Mouse (Mus musculus) ZHBTc4 (cell line): ENCODE data around the gene Hoxb8.

ENCODE experiments used
- DNase-seq: peaks from one replicate; pipeline ENCODE4 v3.0.0-alpha.2; 2011; ENCODE audit warnings: low read depth, low spot score

The Hoxb8 gene

GRCm38 (mm10) chr11:96285771-96286738 is 4.3 kb downstream of the Hoxb8 start, which contains the start of gene Hoxb7:
TSS of gene Hoxb7 (plus strand) at chr11:96286623.
- peak; percentile 51 for DNase-seq

GRCm38 (mm10) chr11:96286739-96287385 is 5.2 kb downstream of the Hoxb8 start:
- DNase-seq: peak; percentile 61

GRCm38 (mm10) chr11:96287411-96287810 is 5.7 kb downstream of the Hoxb8 start:
- DNase-seq: no peak

- no peak for DNase-seq
Measured at GRCm38 (mm10) chr11:96288455-96289221, 6.9 kb downstream of the Hoxb8 start.

GRCm38 (mm10) chr11:96289293-96289692 is 7.6 kb downstream of the Hoxb8 start:
- no peak for DNase-seq

GRCm38 (mm10) chr11:96289837-96290236 is 8.1 kb downstream of the Hoxb8 start:
- DNase-seq: no peak

GRCm38 (mm10) chr11:96290705-96291355 is 9.1 kb downstream of the Hoxb8 start:
- no peak for DNase-seq

- no peak for DNase-seq
Measured at GRCm38 (mm10) chr11:96291681-96292564, 10.2 kb downstream of the Hoxb8 start, which contains the start of gene Hoxb6. TSS of gene Hoxb6 (plus strand) at chr11:96292476.

- DNase-seq: peak; percentile 9
Measured at GRCm38 (mm10) chr11:96292565-96293301, 11.0 kb downstream of the Hoxb8 start.

GRCm38 (mm10) chr11:96293302-96293921 is 11.7 kb downstream of the Hoxb8 start:
- peak; percentile 9 for DNase-seq

- peak; percentile 92 for DNase-seq
Measured at GRCm38 (mm10) chr11:96294245-96295091, 12.8 kb downstream of the Hoxb8 start.

- no peak for DNase-seq
Measured at GRCm38 (mm10) chr11:96295092-96295835, 13.6 kb downstream of the Hoxb8 start.

GRCm38 (mm10) chr11:96296997-96297396 is 15.3 kb downstream of the Hoxb8 start:
- no peak for DNase-seq

- no peak for DNase-seq
Measured at GRCm38 (mm10) chr11:96297428-96297827, 15.7 kb downstream of the Hoxb8 start.

- no peak for DNase-seq
Measured at GRCm38 (mm10) chr11:96297968-96298635, 16.4 kb downstream of the Hoxb8 start.

- DNase-seq: peak; percentile 64
Measured at GRCm38 (mm10) chr11:96298895-96299667, 17.4 kb downstream of the Hoxb8 start.
